Mouse (Mus musculus) forebrain, embryonic 13.5 days (tissue): ENCODE data around the gene Olfr1438-ps1. TPM values are rescaled to one million over a fixed set of nuclear protein-coding genes. Genes with fewer than 3 reads are reported as not detected.
"Not testable (repeated sequence)": the region's sequence is repeated elsewhere in the genome, so short reads cannot be mapped to it uniquely, and the experiment has no call there.

ENCODE experiments used
- ATAC-seq: fragments of 200-750 bp; cut with Nextera tagmentation; 2 replicates; pipeline ENCODE4 v1.8.0; 2017
- H3K27ac ChIP-seq: fragments of 300-500 bp; sonication (generic); 2 replicates; pipeline ENCODE4 v1.5.1; 2015; ENCODE audit warnings: inconsistent platforms, mild to moderate bottlenecking, moderate library complexity
- H3K27me3 ChIP-seq: fragments of 300-500 bp; sonication (generic); 2 replicates; pipeline ENCODE4 v1.6.1; 2015; ENCODE audit warnings: mild to moderate bottlenecking, inconsistent platforms
- H3K36me3 ChIP-seq: fragments of 300-500 bp; sonication (generic); 2 replicates; pipeline ENCODE4 v1.6.1; 2015; ENCODE audit warnings: mild to moderate bottlenecking, inconsistent platforms; ENCODE audit not compliant: poor library complexity, severe bottlenecking
- H3K4me1 ChIP-seq: fragments of 300-500 bp; sonication (generic); 2 replicates; pipeline ENCODE4 v1.6.1; 2015; ENCODE audit warnings: inconsistent platforms
- H3K4me2 ChIP-seq: fragments of 300-500 bp; sonication (generic); 2 replicates; pipeline ENCODE4 v1.6.1; 2015; ENCODE audit warnings: inconsistent platforms, mild to moderate bottlenecking, moderate library complexity
- H3K4me3 ChIP-seq: fragments of 300-500 bp; sonication (generic); 2 replicates; pipeline ENCODE4 v1.5.1; 2015; ENCODE audit warnings: mild to moderate bottlenecking, inconsistent platforms
- H3K9ac ChIP-seq: fragments of 300-500 bp; sonication (generic); 2 replicates; pipeline ENCODE4 v1.6.1; 2015; ENCODE audit warnings: mild to moderate bottlenecking, inconsistent platforms
- H3K9me3 ChIP-seq: fragments of 300-500 bp; sonication (generic); replicated peaks from 2 replicates; pipeline ENCODE4 v1.6.1; 2016; ENCODE audit warnings: inconsistent platforms
- WGBS: fragments of 180-500 bp; shearing (Covaris S2); methylation state at CpG from one replicate; pipeline ENCODE4 v1.1.7; 2015; 5-methylcytosine and 5-hydroxymethylcytosine counted together
- polyA plus RNA-seq: library from polyadenylated mRNA; unstranded; fragments of >200 nt; fragmentation: Nextera tagmentation; extraction: Ambion mirVana; gene quantifications from 2 replicates; pipeline ENCODE4 v1.2.1, GENCODE M21; 2015

Gene Olfr1438-ps1
- not detected in 2 replicates for polyA plus RNA-seq

GRCm38 (mm10) chr19:12335810-12336209 lies at the start of gene Olfr1438-ps1:
Gene Olfr1438-ps1 (minus strand): TSS chr19:12335910.
- Histone ChIP-seq H3K27ac (no peak within 1 kb of the TSS), H3K27me3 (no peaks in the 10 kb centered on the region), H3K4me2 (no peak within 1 kb of the TSS), H3K4me3 (no peak within 1 kb of the TSS), H3K36me3 (no peaks in the 10 kb centered on the region), H3K9me3 (no peaks in the 10 kb centered on the region), H3K9ac (no peak within 1 kb of the TSS), H3K4me1 (no peaks in the 10 kb centered on the region)
- 82% methylated on average over 3 of the region's 3 CpGs for WGBS
- no peak for ATAC-seq

GRCm38 (mm10) chr19:12374465-12375025 lies 38.8 kb upstream of the Olfr1438-ps1 start:
- no peak overlapping the region for H3K9ac ChIP-seq
- no peaks in the 10 kb centered on the region for H3K9me3 ChIP-seq
- no peak overlapping the region for H3K4me3 ChIP-seq
- H3K27me3 ChIP-seq: no peaks in the 10 kb centered on the region
- WGBS: 74% methylated on average over 2 of the region's 2 CpGs
- no peaks in the 10 kb centered on the region for H3K36me3 ChIP-seq
- H3K4me2 ChIP-seq: no peak overlapping the region
- no peaks in the 10 kb centered on the region for H3K4me1 ChIP-seq
- no peak; the same call in 1 of the 2 replicates for ATAC-seq
- H3K27ac ChIP-seq: no peak overlapping the region

- WGBS: 83% methylated on average over 3 of the region's 3 CpGs
- no peaks in the 10 kb centered on the region for H3K27me3 ChIP-seq
- H3K36me3 ChIP-seq: no peaks in the 10 kb centered on the region
- H3K9me3 ChIP-seq: no peaks in the 10 kb centered on the region
- H3K27ac ChIP-seq: no peak overlapping the region
- no peaks in the 10 kb centered on the region for H3K4me1 ChIP-seq
- no peak overlapping the region for H3K4me3 ChIP-seq
- H3K4me2 ChIP-seq: no peak overlapping the region
- no peak overlapping the region for H3K9ac ChIP-seq
- no peak for ATAC-seq
Observed at GRCm38 (mm10) chr19:12373004-12373403, 37.3 kb upstream of the Olfr1438-ps1 start.

GRCm38 (mm10) chr19:12325001-12325400 lies 10.7 kb downstream of the Olfr1438-ps1 start, which contains the start of gene Olfr1437:
Gene Olfr1437 (minus strand): TSS chr19:12325101.
- Histone ChIP-seq H3K9me3 (no peaks in the 10 kb centered on the region), H3K27me3 (no peaks in the 10 kb centered on the region), H3K9ac (no peak within 1 kb of the TSS), H3K4me2 (no peak within 1 kb of the TSS), H3K27ac (no peak within 1 kb of the TSS), H3K4me3 (no peak within 1 kb of the TSS), H3K4me1 (no peaks in the 10 kb centered on the region), H3K36me3 (no peaks in the 10 kb centered on the region)
- ATAC-seq: no peak
- 76% methylated on average over 2 of the region's 2 CpGs for WGBS

GRCm38 (mm10) chr19:12299030-12299429 lies 36.7 kb downstream of the Olfr1438-ps1 start, which contains the start of gene Olfr1436:
Gene Olfr1436 (minus strand): TSS chr19:12299130.
- H3K4me2 ChIP-seq, H3K27ac ChIP-seq, H3K4me1 ChIP-seq, H3K36me3 ChIP-seq, H3K4me3 ChIP-seq, H3K9ac ChIP-seq, H3K9me3 ChIP-seq, ATAC-seq, H3K27me3 ChIP-seq: not testable (repeated sequence)
- 78% methylated on average over 1 of the region's 1 CpGs for WGBS

GRCm38 (mm10) chr19:12292979-12293378 lies 42.7 kb downstream of the Olfr1438-ps1 start:
- no peaks in the 10 kb centered on the region for H3K9me3 ChIP-seq
- H3K4me1 ChIP-seq: no peaks in the 10 kb centered on the region
- no peak overlapping the region for H3K27ac ChIP-seq
- H3K27me3 ChIP-seq: no peaks in the 10 kb centered on the region
- no peaks in the 10 kb centered on the region for H3K36me3 ChIP-seq
- H3K4me2 ChIP-seq: no peak overlapping the region
- ATAC-seq: no peak
- H3K4me3 ChIP-seq: no peak overlapping the region
- H3K9ac ChIP-seq: no peak overlapping the region

GRCm38 (mm10) chr19:12279554-12279953 lies 56.2 kb downstream of the Olfr1438-ps1 start, which contains the start of gene Olfr1434:
Gene Olfr1434 (plus strand): TSS chr19:12279854.
- no peaks in the 10 kb centered on the region for H3K9me3 ChIP-seq
- H3K27me3 ChIP-seq: no peaks in the 10 kb centered on the region
- H3K27ac ChIP-seq: no peak within 1 kb of the TSS
- ATAC-seq: no peak
- H3K4me2 ChIP-seq: no peak within 1 kb of the TSS
- H3K4me1 ChIP-seq: no peaks in the 10 kb centered on the region
- 81% methylated on average over 2 of the region's 2 CpGs for WGBS
- no peaks in the 10 kb centered on the region for H3K36me3 ChIP-seq
- no peak within 1 kb of the TSS for H3K4me3 ChIP-seq
- H3K9ac ChIP-seq: no peak within 1 kb of the TSS

Other genes starting within 250 kb of the Olfr1438-ps1 start
- gene Olfr1426, start 243.9 kb downstream of the Olfr1438-ps1 start, polyA plus RNA-seq: not detected in 2 replicates
- gene Olfr1427, start 232.6 kb downstream of the Olfr1438-ps1 start, polyA plus RNA-seq: not detected in 2 replicates
- not detected in 2 replicates for gene Olfr1428, start 220.0 kb downstream of the Olfr1438-ps1 start, polyA plus RNA-seq
- gene Olfr76, start 212.7 kb downstream of the Olfr1438-ps1 start, polyA plus RNA-seq: not detected in 2 replicates
- not detected in 2 replicates for gene Olfr1555-ps1, start 165.8 kb downstream of the Olfr1438-ps1 start, polyA plus RNA-seq
- gene Olfr1431, start 135.3 kb downstream of the Olfr1438-ps1 start, polyA plus RNA-seq: not detected in 2 replicates
- gene Olfr1432, start 103.3 kb downstream of the Olfr1438-ps1 start, polyA plus RNA-seq: not detected in 2 replicates
- gene Olfr262, start 94.3 kb downstream of the Olfr1438-ps1 start, polyA plus RNA-seq: not detected in 2 replicates
- not detected in 2 replicates for gene Olfr235, start 74.9 kb downstream of the Olfr1438-ps1 start, polyA plus RNA-seq
- gene Olfr1434, start 56.1 kb downstream of the Olfr1438-ps1 start, polyA plus RNA-seq: not detected in 2 replicates
- not detected in 2 replicates for gene Olfr1436, start 36.8 kb downstream of the Olfr1438-ps1 start, polyA plus RNA-seq
- not detected in 2 replicates for gene Olfr1437, start 10.8 kb downstream of the Olfr1438-ps1 start, polyA plus RNA-seq
- gene Olfr1440, start 51.4 kb upstream of the Olfr1438-ps1 start, polyA plus RNA-seq: not detected in 2 replicates
- gene Olfr1441, start 81.5 kb upstream of the Olfr1438-ps1 start, polyA plus RNA-seq: not detected in 2 replicates
- gene Pfpl, start 92.0 kb upstream of the Olfr1438-ps1 start, polyA plus RNA-seq: not detected in 2 replicates
- gene Mpeg1, start 124.9 kb upstream of the Olfr1438-ps1 start, polyA plus RNA-seq: 0.30 and 0.48 TPM in 2 replicates
- 16.9 and 20.0 TPM in 2 replicates for gene Dtx4, start 165.5 kb upstream of the Olfr1438-ps1 start, polyA plus RNA-seq
- 12.4 and 13.4 TPM in 2 replicates for gene Fam111a, start 209.8 kb upstream of the Olfr1438-ps1 start, polyA plus RNA-seq